Mouse (Mus musculus): ENCODE measurements around the gene Grin3b.

GRCm38 (mm10) chr10:79991548-79991947, 21.0 kb downstream of the Grin3b start:
- TF ChIP-seq CTCF (IDR thresholded peaks at IDR 0.05; ENCODE audit: low read depth, low read length) (peak; percentile 36; the same call in 1 of the 2 replicates), POLR2A (IDR thresholded peaks at IDR 0.05; ENCODE audit: borderline replicate concordance, low read depth, low read length) (no peak)
